Comparison of ENCODE assay signal across 13 mouse cellular contexts in the genomic region with DNA sequence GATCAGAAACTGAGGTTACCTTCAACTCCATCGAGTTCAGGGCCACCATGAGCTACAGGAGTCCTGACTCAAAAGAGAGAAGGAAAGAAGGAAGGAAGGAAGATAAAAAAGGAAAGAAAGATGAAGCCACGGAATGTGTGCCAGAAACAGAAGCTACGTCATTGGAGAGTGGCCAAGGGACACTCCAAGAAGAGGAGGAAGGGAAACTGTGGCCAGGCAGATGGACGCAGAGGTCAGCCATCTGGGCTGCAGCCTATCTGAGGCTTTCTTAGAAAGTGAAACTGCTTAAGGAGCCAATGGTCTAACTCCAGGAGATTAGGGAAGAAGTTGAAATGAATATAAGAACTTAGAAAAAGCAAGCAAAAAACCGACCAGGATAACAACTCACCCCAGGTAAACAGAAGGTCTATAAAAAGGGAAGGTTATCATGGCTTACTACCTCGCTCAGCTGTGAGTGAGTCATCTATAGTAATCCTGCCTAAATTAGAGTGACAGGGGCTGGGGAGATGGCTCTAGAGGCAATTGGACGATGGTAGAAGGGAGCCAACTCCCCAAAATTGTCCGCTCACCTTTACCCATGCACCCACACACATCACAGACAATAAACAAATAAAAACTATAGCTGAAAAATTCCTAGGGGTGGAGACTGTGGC. TPM values are rescaled to one million over a fixed set of nuclear protein-coding genes. Genes with fewer than 3 reads are reported as not detected.
DNase-seq lines count a peak whose midpoint lies in the region; ATAC-seq and TF ChIP-seq lines count a peak whose summit lies in the region.
"Had no signal": no experiment of that assay in that cellular context is flagged by ENCODE, and none has a peak within 500 bp of the region (broad histone marks: within the 10 kb centered on the region; RNA-seq: fewer than 3 reads in every experiment).

No protein-coding gene starts in this region.

- ATAC-seq in liver, postnatal 0 days: no peak
- no peak for ATAC-seq in midbrain, embryonic 16.5 days
- ATAC-seq: activated CD4-positive, CD25-positive, alpha-beta regulatory T cell, adult 4 months had no signal

- peaks cover 4% of the 10 kb centered on the region; the same call in 1 of the 2 replicates for H3K27me3 ChIP-seq in liver, postnatal 0 days (ENCODE audit: insufficient read depth, low read length)
- no peaks in the 10 kb centered on the region for H3K27me3 ChIP-seq in small intestine, adult 2 months (ENCODE audit: control insufficient read depth, insufficient read depth, low read length)
- H3K27me3 ChIP-seq in midbrain, embryonic 16.5 days (ENCODE audit: control insufficient read depth, insufficient read depth, low read depth, low read length): no peaks in the 10 kb centered on the region

- no peak overlapping the region for H3K4me3 ChIP-seq in liver, postnatal 0 days (ENCODE audit: low read depth, low read length)
- H3K4me3 ChIP-seq in small intestine, adult 2 months (ENCODE audit: low read depth, low read length): no peak overlapping the region
- no peak overlapping the region for H3K4me3 ChIP-seq in midbrain, embryonic 16.5 days (ENCODE audit: low read depth, low read length)
- H3K4me3 ChIP-seq: liver, embryonic 13.5 days had no signal

- TF ChIP-seq POLR2A in small intestine, adult 2 months (IDR thresholded peaks at IDR 0.05; ENCODE audit: low read depth, low read length): no peak

- DNase-seq in gastrocnemius, postnatal 25 days: peak; percentile 34
- DNase-seq in gastrocnemius, postnatal 36 days: no peak
- DNase-seq in liver, postnatal 0 days: no peak
- no peak for DNase-seq in liver
- peak; percentile 44 to 46 for DNase-seq in heart, postnatal 10 days
- DNase-seq in urinary bladder, postnatal 4 days (ENCODE audit: low spot score in 2 of 2): no peak
- DNase-seq: B cell, adult 2 months; cerebellum, adult 9-11 months; liver, embryonic 13.5 days had no signal

- no peak for TF ChIP-seq EP300 in liver, postnatal 0 days (IDR thresholded peaks at IDR 0.05; ENCODE audit: low read depth)

- whole genome bisulfite sequencing in liver, postnatal 0 days (ENCODE audit: insufficient replicate concordance): 44% methylated on average over 8 of the region's 8 CpGs
- WGBS in small intestine, adult 2 months: 14% methylated on average over 8 of the region's 8 CpGs
- WGBS in midbrain, embryonic 16.5 days: 82% methylated on average over 8 of the region's 8 CpGs

- peaks cover 34% of the 10 kb centered on the region for H3K4me1 ChIP-seq in liver, postnatal 0 days (ENCODE audit: insufficient read depth)
- H3K4me1 ChIP-seq in small intestine, adult 2 months (ENCODE audit: control insufficient read depth, insufficient read depth, insufficient read length, low read length): peaks cover 46% of the 10 kb centered on the region
- H3K4me1 ChIP-seq in midbrain, embryonic 16.5 days (ENCODE audit: control insufficient read depth, insufficient read depth, low read length): no peaks in the 10 kb centered on the region

- intact Hi-C loops in gastrocnemius, postnatal 36 days (cut with DNase I): no loop called here
- intact Hi-C loops in heart, postnatal 10 days (cut with DNase I): no loop called here

- H3K27ac ChIP-seq in liver, postnatal 0 days (ENCODE audit: low read depth): 0 out of 2 replicates have a peak overlapping the region, but pooled peaks have one; percentile 22
- H3K27ac ChIP-seq in small intestine, adult 2 months (ENCODE audit: insufficient read depth, low read depth, low read length): peak overlapping the region; percentile 99
- H3K27ac ChIP-seq in midbrain, embryonic 16.5 days (ENCODE audit: low read length): no peak overlapping the region
- H3K27ac ChIP-seq: liver, embryonic 13.5 days had no signal

- peaks cover 25% of the 10 kb centered on the region for H3K36me3 ChIP-seq in liver, postnatal 0 days (replicated peaks; ENCODE audit: insufficient read depth, low read length)
- H3K36me3 ChIP-seq in small intestine, adult 2 months (ENCODE audit: control insufficient read depth, insufficient read depth, low read length): peaks cover 51% of the 10 kb centered on the region
- H3K36me3 ChIP-seq in midbrain, embryonic 16.5 days (ENCODE audit: control insufficient read depth, insufficient read depth, low read length): peaks cover 36% of the 10 kb centered on the region; the same call in 1 of the 2 replicates
- H3K36me3 ChIP-seq: liver, embryonic 13.5 days had no signal

- H3K4me2 ChIP-seq in liver, postnatal 0 days (ENCODE audit: low read depth, low read length): peak overlapping the region; percentile 22; the same call in 1 of the 2 replicates
- H3K4me2 ChIP-seq in midbrain, embryonic 16.5 days (ENCODE audit: low read length): no peak overlapping the region
- H3K4me2 ChIP-seq: liver, embryonic 13.5 days had no signal

- no peaks in the 10 kb centered on the region for H3K9me3 ChIP-seq in liver, postnatal 0 days (ENCODE audit: low read length)
- H3K9me3 ChIP-seq in midbrain, embryonic 16.5 days (replicated peaks; ENCODE audit: control insufficient read depth, low read length, poor library complexity, severe bottlenecking): no peaks in the 10 kb centered on the region
- H3K9me3 ChIP-seq: G1E; liver, embryonic 13.5 days had no signal

- H3K9ac ChIP-seq in liver, postnatal 0 days (replicated peaks): no peak overlapping the region
- no peak overlapping the region for H3K9ac ChIP-seq in midbrain, embryonic 16.5 days (ENCODE audit: low read depth, low read length)
- H3K9ac ChIP-seq: liver, embryonic 13.5 days had no signal

- no peak for TF ChIP-seq CTCF in liver, postnatal 0 days (IDR thresholded peaks at IDR 0.05; ENCODE audit: low read depth)
- no peak for TF ChIP-seq CTCF in small intestine, adult 2 months (IDR thresholded peaks at IDR 0.05; ENCODE audit: extremely low read depth, insufficient read length, insufficient replicate concordance, low read depth, low read length)

RNA-seq across cellular contexts. Expression of gene Sema4a, which starts 14.4 kb away (rescaled TPM):
- 1 to 10 TPM; 1.6 to 1.8 TPM for total RNA-seq in gastrocnemius, postnatal 25 days (2021)
- 1 to 10 TPM; 1.2 to 1.4 TPM for total RNA-seq in gastrocnemius, postnatal 36 days (2021)
- polyA plus RNA-seq in liver, postnatal 0 days (2015; fragmentation: Nextera tagmentation; extraction: Ambion mirVana): 27.3 and 30.0 TPM in 2 replicates
- total RNA-seq in heart, postnatal 10 days (2021): 1 to 10 TPM; 1.8 to 1.9 TPM
- polyA plus RNA-seq in small intestine, adult 2 months (2012; rRNA removed): 137 and 321 TPM in 2 replicates
- polyA plus RNA-seq in midbrain, embryonic 16.5 days (2015; fragmentation: Nextera tagmentation; extraction: Ambion mirVana): 42.5 and 44.0 TPM in 2 replicates

RNA-seq across cellular contexts. Expression of gene Slc25a44, which starts 21.7 kb away (rescaled TPM):
- total RNA-seq in gastrocnemius, postnatal 25 days (2021): 10 to 100 TPM; 14.3 to 14.5 TPM
- total RNA-seq in gastrocnemius, postnatal 36 days (2021): 10 to 100 TPM; 13.0 to 15.6 TPM
- 9.0 and 9.2 TPM in 2 replicates for polyA plus RNA-seq in liver, postnatal 0 days (2015; fragmentation: Nextera tagmentation; extraction: Ambion mirVana)
- total RNA-seq in heart, postnatal 10 days (2021): 10 to 100 TPM; 15.2 to 16.3 TPM
- 19.7 and 44.8 TPM in 2 replicates for polyA plus RNA-seq in small intestine, adult 2 months (2012; rRNA removed)
- 36.7 and 39.3 TPM in 2 replicates for polyA plus RNA-seq in midbrain, embryonic 16.5 days (2015; fragmentation: Nextera tagmentation; extraction: Ambion mirVana)

RNA-seq across cellular contexts. Expression of gene Pmf1, which starts 36.5 kb away (rescaled TPM):
- 10 to 100 TPM; 16.9 to 19.0 TPM for total RNA-seq in gastrocnemius, postnatal 25 days (2021)
- 10 to 100 TPM; 15.1 to 20.3 TPM for total RNA-seq in gastrocnemius, postnatal 36 days (2021)
- polyA plus RNA-seq in liver, postnatal 0 days (2015; fragmentation: Nextera tagmentation; extraction: Ambion mirVana): 59.5 and 64.3 TPM in 2 replicates
- total RNA-seq in heart, postnatal 10 days (2021): 10 to 100 TPM; 43.4 to 49.5 TPM
- 52.3 and 108 TPM in 2 replicates for polyA plus RNA-seq in small intestine, adult 2 months (2012; rRNA removed)
- 18.3 and 19.2 TPM in 2 replicates for polyA plus RNA-seq in midbrain, embryonic 16.5 days (2015; fragmentation: Nextera tagmentation; extraction: Ambion mirVana)

Comparison
In these comparisons a context has a peak if more than half of its experiments do, and no peak if none do; other contexts are left out.
1. DNase-seq: peak in gastrocnemius, postnatal 25 days (single experiment) and heart, postnatal 10 days (2 of 2); none in gastrocnemius, postnatal 36 days (0 of 2), liver, postnatal 0 days (single experiment), liver (single experiment) and urinary bladder, postnatal 4 days (0 of 2).